Mouse (Mus musculus): Measurements from ENCODE around the gene Hmcn1.

GRCm38 (mm10) chr1:150645314-150645713 lies 347.9 kb downstream of the Hmcn1 start:
- TF ChIP-seq CTCF (IDR thresholded peaks at IDR 0.05; ENCODE audit: low read depth, low read length) (no peak), POLR2A (IDR thresholded peaks at IDR 0.05; ENCODE audit: insufficient read depth, low read length) (no peak), EP300 (IDR thresholded peaks at IDR 0.05; ENCODE audit: insufficient read depth, low read depth, low read length) (no peak)
